Mouse (Mus musculus): ENCODE results near the gene Rpl3. TPM values are rescaled to one million over a fixed set of nuclear protein-coding genes. Genes with fewer than 3 reads are reported as not detected.

The Rpl3 gene
- total and polyA plus RNA-seq, 2 experiments: 304 to 399 TPM

DNA sequence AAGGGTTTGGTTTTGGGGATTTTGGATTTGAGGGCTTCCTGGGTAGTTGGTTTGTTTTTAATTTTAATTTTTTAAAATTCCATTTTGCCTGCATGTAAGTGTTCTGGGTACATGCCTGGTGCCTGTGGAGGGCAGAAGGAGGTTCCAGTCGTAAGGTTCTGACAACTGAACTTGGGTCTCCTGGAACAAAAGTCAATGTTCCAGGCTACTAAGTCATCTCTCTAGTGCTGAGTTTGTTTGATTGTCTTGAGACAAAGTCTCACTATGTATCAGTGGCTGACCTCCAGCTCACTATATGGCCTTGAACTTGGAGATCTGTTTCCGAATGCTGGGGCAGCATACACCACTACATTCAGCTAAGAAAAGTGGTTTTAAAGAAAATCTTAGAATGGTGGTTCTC is 43.8 kb upstream of the Rpl3 start:
- WGBS: 75% methylated on average over 2 of the region's 2 CpGs
- no peaks in the 10 kb centered on the region for H3K27me3 ChIP-seq (ENCODE audit: control insufficient read depth, insufficient read depth, low read length)
- H3K36me3 ChIP-seq (ENCODE audit: control insufficient read depth, insufficient read depth, low read length): no peaks in the 10 kb centered on the region
- no peak for TF ChIP-seq CTCF (IDR thresholded peaks at IDR 0.05; ENCODE audit: low read depth, low read length)
- no peak overlapping the region for H3K27ac ChIP-seq (replicated peaks; ENCODE audit: insufficient read depth, low read depth, low read length)
- H3K79me2 ChIP-seq (ENCODE audit: control insufficient read depth, insufficient read depth, low read length): peaks cover 7% of the 10 kb centered on the region; the same call in 1 of the 2 replicates
- DNase-seq (ENCODE audit: extremely low read depth, low read depth, low spot score): peak; percentile 3
- H3K9ac ChIP-seq (ENCODE audit: low read depth, low read length): no peak overlapping the region
- peaks cover 10% of the 10 kb centered on the region for H3K4me1 ChIP-seq (ENCODE audit: control insufficient read depth, insufficient read depth, low read length)
- no peak overlapping the region for H3K4me3 ChIP-seq (ENCODE audit: insufficient read depth, low read depth, low read length)

DNA sequence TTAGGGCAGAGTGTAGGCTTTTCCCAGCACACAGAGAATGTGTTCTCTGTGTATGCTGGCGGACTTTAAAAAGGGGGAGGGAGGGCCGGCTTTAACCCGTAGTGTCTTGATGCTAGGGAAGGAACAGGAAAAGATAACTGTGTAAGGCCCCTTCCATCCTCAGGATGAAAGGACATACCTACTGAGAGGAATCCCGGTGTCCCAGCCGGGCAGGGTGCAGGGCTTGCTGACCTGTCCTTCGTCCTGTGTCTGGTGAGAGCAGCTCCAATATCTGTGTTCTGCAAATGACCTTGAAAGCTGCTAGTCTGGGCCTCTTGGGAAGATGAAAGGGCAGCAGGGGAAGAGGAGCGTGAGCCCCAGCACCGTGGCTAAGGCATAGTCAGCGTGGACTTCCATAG is 42.8 kb upstream of the Rpl3 start:
- H3K27ac ChIP-seq (replicated peaks; ENCODE audit: insufficient read depth, low read depth, low read length): peak overlapping the region; percentile 93; the same call in 1 of the 2 replicates
- no peaks in the 10 kb centered on the region for H3K36me3 ChIP-seq (ENCODE audit: control insufficient read depth, insufficient read depth, low read length)
- peak overlapping the region; percentile 9; the same call in 1 of the 2 replicates for H3K4me3 ChIP-seq (ENCODE audit: insufficient read depth, low read depth, low read length)
- H3K9ac ChIP-seq (ENCODE audit: low read depth, low read length): peak overlapping the region; percentile 8; the same call in 1 of the 2 replicates
- 27% methylated on average over 9 of the region's 9 CpGs for WGBS
- H3K27me3 ChIP-seq (ENCODE audit: control insufficient read depth, insufficient read depth, low read length): no peaks in the 10 kb centered on the region
- peak; percentile 28 for DNase-seq (ENCODE audit: extremely low read depth, low read depth, low spot score)
- H3K4me1 ChIP-seq (ENCODE audit: control insufficient read depth, insufficient read depth, low read length): peaks cover 10% of the 10 kb centered on the region
- TF ChIP-seq POLR2A (IDR thresholded peaks at IDR 0.05; ENCODE audit: extremely low read depth, insufficient read depth, low read length) (no peak), CTCF (IDR thresholded peaks at IDR 0.05; ENCODE audit: low read depth, low read length) (no peak)
- peaks cover 7% of the 10 kb centered on the region; the same call in 1 of the 2 replicates for H3K79me2 ChIP-seq (ENCODE audit: control insufficient read depth, insufficient read depth, low read length)

DNA sequence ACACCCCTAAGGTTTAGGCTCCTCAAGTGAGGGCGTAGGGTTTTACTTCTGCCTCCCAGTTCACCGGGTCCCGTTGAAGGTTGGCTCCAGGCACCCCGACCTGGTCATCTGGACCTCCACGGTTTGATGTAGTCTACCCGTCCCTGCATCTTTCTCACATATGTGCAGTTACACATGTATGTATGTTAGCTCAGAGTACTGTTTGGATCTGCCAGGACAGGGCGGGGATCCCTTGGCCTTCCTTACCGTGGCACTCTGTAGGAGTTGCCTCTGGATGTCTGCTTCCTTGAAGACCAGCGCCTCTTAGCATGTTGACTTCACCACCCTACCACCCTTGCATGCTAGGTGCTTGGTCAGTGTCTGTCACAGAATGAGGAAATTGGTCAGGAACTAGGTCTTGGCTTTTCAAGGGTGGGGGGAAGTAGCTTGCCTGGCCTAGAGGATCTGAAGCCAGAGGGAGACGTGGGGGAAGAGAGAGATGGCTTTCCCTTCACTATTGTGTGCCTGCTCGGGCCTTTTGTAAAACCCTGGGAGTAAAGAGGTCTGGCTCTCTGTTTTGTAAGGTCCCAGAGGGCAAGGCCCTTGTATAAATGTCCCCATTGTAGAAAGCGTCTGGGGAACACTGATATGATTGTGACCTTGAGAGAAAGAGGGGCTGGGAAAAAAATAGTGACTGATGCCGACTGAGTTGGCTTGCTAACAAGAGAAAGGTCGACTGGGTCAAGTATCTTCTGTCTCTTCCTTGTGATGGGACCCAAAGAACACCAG is 42.2 kb upstream of the Rpl3 start:
- 4% methylated on average over 14 of the region's 14 CpGs for WGBS
- H3K4me1 ChIP-seq (ENCODE audit: control insufficient read depth, insufficient read depth, low read length): peaks cover 10% of the 10 kb centered on the region

DNA sequence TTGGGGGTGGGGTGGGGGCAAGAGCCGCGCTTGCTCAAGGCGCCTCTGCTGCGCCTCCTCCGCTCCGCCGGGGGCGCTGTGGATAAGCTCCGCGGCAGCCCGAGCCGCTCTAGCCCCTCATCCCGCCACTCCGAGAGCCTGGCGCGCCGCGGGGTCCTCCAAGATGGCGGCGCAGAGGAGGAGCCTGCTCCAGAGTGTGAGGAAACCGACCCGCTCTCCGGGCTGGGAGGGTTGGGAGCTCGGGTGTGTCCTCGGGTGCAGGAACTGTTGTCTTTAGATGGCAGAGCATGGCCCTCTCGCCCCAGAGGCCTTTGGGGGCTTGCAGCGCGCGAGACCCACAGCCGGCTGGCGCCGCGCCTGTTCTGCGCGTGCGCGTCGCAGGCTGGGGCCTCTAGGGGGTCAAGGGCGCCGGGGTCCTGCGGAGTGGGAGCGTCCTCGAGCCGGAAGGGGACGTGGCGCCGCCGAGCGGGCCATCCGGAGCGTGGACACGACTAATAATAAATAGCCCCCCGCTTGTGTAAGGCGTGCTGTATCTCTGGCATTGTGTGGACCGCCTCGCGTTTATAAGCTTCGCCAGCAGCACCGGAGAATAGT is 41.4 kb upstream of the Rpl3 start, which contains the start of gene Tab1:
TSS of gene Tab1 (plus strand) at position 135 of the 594 bp plus-strand sequence.
- peak within 1 kb of the TSS; percentile 83 for H3K4me3 ChIP-seq (ENCODE audit: insufficient read depth, low read depth, low read length)
- H3K36me3 ChIP-seq (ENCODE audit: control insufficient read depth, insufficient read depth, low read length): no peaks in the 10 kb centered on the region
- H3K4me1 ChIP-seq (ENCODE audit: control insufficient read depth, insufficient read depth, low read length): peaks cover 10% of the 10 kb centered on the region
- no peaks in the 10 kb centered on the region for H3K27me3 ChIP-seq (ENCODE audit: control insufficient read depth, insufficient read depth, low read length)
- DNase-seq (ENCODE audit: extremely low read depth, low read depth, low spot score): peak; percentile 72
- under 1% methylated on average over 58 of the region's 59 CpGs for WGBS
- peaks cover 7% of the 10 kb centered on the region; the same call in 1 of the 2 replicates for H3K79me2 ChIP-seq (ENCODE audit: control insufficient read depth, insufficient read depth, low read length)
- peak within 1 kb of the TSS; percentile 91 for H3K9ac ChIP-seq (ENCODE audit: low read depth, low read length)
- H3K27ac ChIP-seq (replicated peaks; ENCODE audit: insufficient read depth, low read depth, low read length): peak within 1 kb of the TSS; percentile 93
- TF ChIP-seq CTCF (IDR thresholded peaks at IDR 0.05; ENCODE audit: low read depth, low read length): peak; percentile 79
- peak; percentile 57 for TF ChIP-seq POLR2A (IDR thresholded peaks at IDR 0.05; ENCODE audit: extremely low read depth, insufficient read depth, low read length)

More for the DNA sequence above, 42.2 kb upstream of the Rpl3 start:
- Histone ChIP-seq H3K27ac (replicated peaks; ENCODE audit: insufficient read depth, low read depth, low read length) (peak overlapping the region; percentile 93), H3K79me2 (ENCODE audit: control insufficient read depth, insufficient read depth, low read length) (peaks cover 7% of the 10 kb centered on the region; the same call in 1 of the 2 replicates), H3K4me3 (ENCODE audit: insufficient read depth, low read depth, low read length) (peak overlapping the region; percentile 83), H3K9ac (ENCODE audit: low read depth, low read length) (peak overlapping the region; percentile 91), H3K36me3 (ENCODE audit: control insufficient read depth, insufficient read depth, low read length) (no peaks in the 10 kb centered on the region), H3K27me3 (ENCODE audit: control insufficient read depth, insufficient read depth, low read length) (no peaks in the 10 kb centered on the region)
- peak; percentile 50 for DNase-seq (ENCODE audit: extremely low read depth, low read depth, low spot score)
- TF ChIP-seq CTCF (IDR thresholded peaks at IDR 0.05; ENCODE audit: low read depth, low read length) (no peak), POLR2A (IDR thresholded peaks at IDR 0.05; ENCODE audit: extremely low read depth, insufficient read depth, low read length) (no peak)

DNA sequence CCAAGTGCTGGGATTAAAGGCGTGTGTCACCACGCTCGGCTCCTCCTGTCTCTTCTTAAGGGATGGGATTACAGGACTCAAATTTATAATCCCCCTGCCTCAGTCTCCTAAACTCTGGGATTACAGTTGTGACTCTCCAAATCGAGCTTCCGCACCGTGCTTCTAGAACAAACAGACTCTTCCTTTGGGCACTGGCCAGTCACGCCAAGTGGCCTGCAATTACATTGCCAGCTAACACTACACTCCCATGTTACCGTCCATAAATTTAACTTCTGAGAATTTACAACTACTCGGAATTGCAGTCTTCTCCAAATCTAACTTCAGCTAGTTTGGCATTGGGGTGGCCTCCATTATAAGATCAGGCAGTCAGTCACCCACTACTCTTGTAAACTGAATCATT is 40.8 kb upstream of the Rpl3 start:
- H3K4me3 ChIP-seq (ENCODE audit: insufficient read depth, low read depth, low read length): no peak overlapping the region
- peak; percentile 4 for DNase-seq (ENCODE audit: extremely low read depth, low read depth, low spot score)
- no peaks in the 10 kb centered on the region for H3K27me3 ChIP-seq (ENCODE audit: control insufficient read depth, insufficient read depth, low read length)
- peaks cover 7% of the 10 kb centered on the region; the same call in 1 of the 2 replicates for H3K79me2 ChIP-seq (ENCODE audit: control insufficient read depth, insufficient read depth, low read length)
- peaks cover 10% of the 10 kb centered on the region for H3K4me1 ChIP-seq (ENCODE audit: control insufficient read depth, insufficient read depth, low read length)
- 70% methylated on average over 9 of the region's 9 CpGs for WGBS
- H3K9ac ChIP-seq (ENCODE audit: low read depth, low read length): no peak overlapping the region
- H3K27ac ChIP-seq (replicated peaks; ENCODE audit: insufficient read depth, low read depth, low read length): no peak overlapping the region
- no peaks in the 10 kb centered on the region for H3K36me3 ChIP-seq (ENCODE audit: control insufficient read depth, insufficient read depth, low read length)
- TF ChIP-seq POLR2A (IDR thresholded peaks at IDR 0.05; ENCODE audit: extremely low read depth, insufficient read depth, low read length): no peak
- TF ChIP-seq CTCF (IDR thresholded peaks at IDR 0.05; ENCODE audit: low read depth, low read length): no peak

Data from liver, adult 2 months (tissue).